Mouse (Mus musculus): ENCODE measurements around the gene Pirb. TPM values are rescaled to one million over a fixed set of nuclear protein-coding genes. Genes with fewer than 3 reads are reported as not detected.
"Not testable (repeated sequence)": the region's sequence is repeated elsewhere in the genome, so short reads cannot be mapped to it uniquely, and the experiment has no call there.

Pirb gene
- 0.23 and 0.47 TPM in 2 replicates for polyA plus RNA-seq (2014; fragmentation: Nextera tagmentation; extraction: Ambion mirVana)

- not testable (repeated sequence) for H3K4me3 ChIP-seq (replicated peaks; ENCODE audit: low read length); H3K27me3 ChIP-seq (ENCODE audit: control insufficient read depth, insufficient read depth, low read length); DNase-seq (ENCODE audit: low spot score); H3K9ac ChIP-seq; H3K4me2 ChIP-seq (replicated peaks); H3K4me1 ChIP-seq (replicated peaks; ENCODE audit: control insufficient read depth, insufficient read depth, low read length); H3K36me3 ChIP-seq (replicated peaks; ENCODE audit: control insufficient read depth, insufficient read depth); ATAC-seq (ENCODE audit: low FRiP score); H3K27ac ChIP-seq; H3K9me3 ChIP-seq (ENCODE audit: control insufficient read depth, low read length)
- 50% methylated on average over 1 of the region's 3 CpGs for WGBS
Measured at GRCm38 (mm10) chr7:3720268-3720667, at the start of gene Pirb. Gene Pirb (minus strand): TSS chr7:3720391.

DNA sequence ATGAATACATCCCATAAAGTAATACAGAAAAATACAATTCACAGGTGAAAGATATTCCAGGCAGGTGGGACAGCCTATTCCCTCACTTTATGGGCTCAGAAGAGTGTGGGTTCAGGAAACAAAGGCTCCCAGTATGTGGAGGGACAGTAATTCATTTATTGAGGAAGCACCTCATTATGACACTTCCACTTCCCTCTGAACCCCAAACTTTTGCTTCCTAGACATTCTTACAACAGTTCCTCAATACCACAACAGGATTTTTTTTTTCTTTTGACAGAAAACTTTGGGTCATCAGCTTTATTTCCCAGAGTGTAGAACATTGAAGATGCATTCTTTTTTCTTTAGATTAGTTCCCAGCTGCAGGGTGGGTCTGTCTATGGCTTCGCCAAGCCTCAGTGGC is 12.5 kb upstream of the Pirb start:
- H3K4me1 ChIP-seq (replicated peaks; ENCODE audit: control insufficient read depth, insufficient read depth, low read length); H3K36me3 ChIP-seq (replicated peaks; ENCODE audit: control insufficient read depth, insufficient read depth); H3K9ac ChIP-seq; DNase-seq (ENCODE audit: low spot score); H3K9me3 ChIP-seq (ENCODE audit: control insufficient read depth, low read length); H3K4me2 ChIP-seq (replicated peaks); H3K27me3 ChIP-seq (ENCODE audit: control insufficient read depth, insufficient read depth, low read length); ATAC-seq (ENCODE audit: low FRiP score); H3K4me3 ChIP-seq (replicated peaks; ENCODE audit: low read length); H3K27ac ChIP-seq: not testable (repeated sequence)
- WGBS, result no CpG with 5 or more reads among the region's 1 CpGs

DNA sequence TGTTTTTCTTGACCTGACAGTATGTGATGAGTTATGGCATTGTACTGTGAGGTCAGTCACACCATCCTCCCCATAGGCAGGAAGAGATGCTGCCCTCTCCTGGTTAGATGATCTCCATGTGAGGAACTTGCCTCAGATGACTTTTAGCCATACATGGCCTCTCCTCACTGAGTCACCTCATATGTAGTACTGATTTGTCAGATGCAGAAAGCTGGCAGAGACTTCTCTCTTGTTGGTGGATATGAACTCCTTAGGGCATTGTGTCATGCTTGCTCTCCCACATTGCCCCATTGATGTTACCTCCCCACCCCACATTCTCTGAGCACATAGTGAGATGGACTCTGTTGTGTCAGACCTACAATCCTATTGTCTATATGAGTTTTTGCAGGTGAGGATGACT is 5.3 kb upstream of the Pirb start:
- H3K4me1 ChIP-seq (replicated peaks; ENCODE audit: control insufficient read depth, insufficient read depth, low read length); H3K9ac ChIP-seq; H3K36me3 ChIP-seq (replicated peaks; ENCODE audit: control insufficient read depth, insufficient read depth); H3K27ac ChIP-seq; H3K27me3 ChIP-seq (ENCODE audit: control insufficient read depth, insufficient read depth, low read length); H3K4me2 ChIP-seq (replicated peaks); H3K4me3 ChIP-seq (replicated peaks; ENCODE audit: low read length); DNase-seq (ENCODE audit: low spot score); H3K9me3 ChIP-seq (ENCODE audit: control insufficient read depth, low read length); ATAC-seq (ENCODE audit: low FRiP score): not testable (repeated sequence)

- Histone ChIP-seq H3K9ac (no peak overlapping the region), H3K9me3 (ENCODE audit: control insufficient read depth, low read length) (no peaks in the 10 kb centered on the region), H3K4me1 (replicated peaks; ENCODE audit: control insufficient read depth, insufficient read depth, low read length) (no peaks in the 10 kb centered on the region), H3K27me3 (ENCODE audit: control insufficient read depth, insufficient read depth, low read length) (no peaks in the 10 kb centered on the region), H3K4me3 (replicated peaks; ENCODE audit: low read length) (no peak overlapping the region), H3K4me2 (replicated peaks) (no peak overlapping the region), H3K27ac (no peak overlapping the region), H3K36me3 (replicated peaks; ENCODE audit: control insufficient read depth, insufficient read depth) (no peaks in the 10 kb centered on the region)
- DNase-seq (ENCODE audit: low spot score) (no peak), ATAC-seq (ENCODE audit: low FRiP score) (no peak)
- 54% methylated on average over 1 of the region's 1 CpGs for WGBS
Measured at GRCm38 (mm10) chr7:3715249-3715648, 4.9 kb downstream of the Pirb start.

DNA sequence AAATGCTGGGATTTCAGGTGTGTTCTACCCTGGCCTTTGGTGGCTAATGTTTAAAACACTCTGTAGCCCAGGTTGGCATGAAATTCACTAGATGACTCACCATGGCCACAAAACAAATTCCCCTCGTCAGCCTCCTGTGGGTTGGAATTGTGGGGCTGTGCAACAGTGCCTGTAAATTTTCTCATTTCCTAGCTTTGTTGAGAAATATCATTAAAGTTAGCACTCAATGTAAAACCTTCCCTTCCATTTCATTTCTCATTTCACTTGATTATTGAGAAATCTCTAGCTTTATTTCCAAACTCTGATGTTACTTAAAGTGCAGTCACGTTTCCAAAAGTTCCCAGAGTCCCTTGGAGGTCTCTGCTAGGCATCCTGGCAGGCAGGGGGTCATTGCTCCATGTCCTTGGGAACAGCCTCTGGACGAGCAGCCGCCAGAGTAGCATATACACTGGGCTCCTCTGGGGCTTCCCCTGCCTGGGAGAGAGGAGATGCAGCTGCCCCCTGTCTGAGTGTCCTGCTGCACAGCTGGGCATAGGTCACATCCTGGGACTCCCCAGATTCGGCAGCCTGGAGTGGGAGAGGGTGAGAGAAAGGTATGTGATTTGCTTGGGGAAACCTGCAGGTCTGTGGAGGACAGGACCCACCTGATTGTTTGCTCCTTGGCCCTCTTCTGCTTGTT is 7.8 kb downstream of the Pirb start:
- no peak for ATAC-seq (ENCODE audit: low FRiP score)
- H3K4me3 ChIP-seq (replicated peaks; ENCODE audit: low read length), result no peak overlapping the region

DNA sequence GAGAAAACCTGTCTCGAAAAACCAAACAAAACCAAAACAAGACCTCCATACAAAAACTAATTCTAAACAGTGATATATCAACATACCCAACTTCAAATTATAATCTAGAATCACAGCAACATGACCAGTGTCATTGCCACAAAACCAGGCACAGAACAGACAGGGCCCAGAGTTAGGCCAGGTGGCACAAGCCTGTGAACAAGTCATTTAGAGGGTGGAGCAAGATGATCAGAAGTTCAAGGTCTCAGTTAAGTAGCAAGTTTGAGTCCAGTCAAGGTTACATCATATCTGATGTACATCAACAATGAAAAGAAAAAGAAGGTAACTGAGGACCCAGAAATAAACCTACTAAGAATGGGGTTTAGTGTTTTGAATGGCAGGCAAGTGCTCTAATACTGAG is 11.2 kb downstream of the Pirb start:
- Histone ChIP-seq H3K27me3 (ENCODE audit: control insufficient read depth, insufficient read depth, low read length) (no peaks in the 10 kb centered on the region), H3K4me2 (replicated peaks) (no peak overlapping the region), H3K36me3 (replicated peaks; ENCODE audit: control insufficient read depth, insufficient read depth) (peaks cover 39% of the 10 kb centered on the region), H3K4me1 (replicated peaks; ENCODE audit: control insufficient read depth, insufficient read depth, low read length) (peaks cover 22% of the 10 kb centered on the region), H3K9me3 (ENCODE audit: control insufficient read depth, low read length) (no peaks in the 10 kb centered on the region), H3K27ac (no peak overlapping the region), H3K9ac (no peak overlapping the region), H3K4me3 (replicated peaks; ENCODE audit: low read length) (no peak overlapping the region)
- WGBS, result 85% methylated on average over 1 of the region's 1 CpGs
- DNase-seq (ENCODE audit: low spot score), result no peak
- no peak for ATAC-seq (ENCODE audit: low FRiP score)

More for the DNA sequence above, 7.8 kb downstream of the Pirb start:
- H3K9me3 ChIP-seq (ENCODE audit: control insufficient read depth, low read length), result no peaks in the 10 kb centered on the region
- no peak overlapping the region for H3K4me2 ChIP-seq (replicated peaks)
- no peak overlapping the region for H3K27ac ChIP-seq
- no peaks in the 10 kb centered on the region for H3K27me3 ChIP-seq (ENCODE audit: control insufficient read depth, insufficient read depth, low read length)
- WGBS, result 38% methylated on average over 5 of the region's 5 CpGs
- no peak for DNase-seq (ENCODE audit: low spot score)
- no peak overlapping the region for H3K9ac ChIP-seq
- no peaks in the 10 kb centered on the region for H3K4me1 ChIP-seq (replicated peaks; ENCODE audit: control insufficient read depth, insufficient read depth, low read length)
- H3K36me3 ChIP-seq (replicated peaks; ENCODE audit: control insufficient read depth, insufficient read depth), result peaks cover 18% of the 10 kb centered on the region

DNA sequence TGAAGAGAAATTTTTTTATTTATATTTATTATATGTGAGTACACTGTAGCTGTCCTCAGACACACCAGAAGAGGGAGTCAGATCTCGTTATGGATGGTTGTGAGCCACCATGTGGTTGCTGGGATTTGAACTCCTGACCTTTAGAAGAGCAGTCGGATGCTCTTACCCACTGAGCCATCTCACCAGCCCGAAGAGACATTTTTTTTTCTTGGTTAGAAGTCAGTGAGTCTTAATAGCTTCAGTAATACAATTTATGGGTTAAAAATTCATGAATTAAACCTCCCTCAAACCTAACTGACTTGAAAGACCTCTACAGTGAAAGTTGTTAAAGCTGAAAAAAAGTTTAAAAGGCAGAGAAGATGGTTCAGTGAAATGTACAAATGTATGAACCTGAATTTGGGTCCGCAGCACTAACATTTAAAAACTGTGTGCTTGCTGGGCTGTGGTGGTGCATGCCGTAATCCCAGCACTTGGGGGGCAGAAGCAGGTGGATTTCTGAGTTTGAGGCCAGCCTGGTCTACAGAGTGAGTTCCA is 11.7 kb downstream of the Pirb start:
- not testable (repeated sequence) for H3K27ac ChIP-seq; H3K9me3 ChIP-seq (ENCODE audit: control insufficient read depth, low read length); H3K4me2 ChIP-seq (replicated peaks); H3K27me3 ChIP-seq (ENCODE audit: control insufficient read depth, insufficient read depth, low read length); H3K4me3 ChIP-seq (replicated peaks; ENCODE audit: low read length); ATAC-seq (ENCODE audit: low FRiP score); H3K9ac ChIP-seq; DNase-seq (ENCODE audit: low spot score)
- H3K36me3 ChIP-seq (replicated peaks; ENCODE audit: control insufficient read depth, insufficient read depth), result peaks cover 39% of the 10 kb centered on the region
- WGBS, result 39% methylated on average over 5 of the region's 5 CpGs
- H3K4me1 ChIP-seq (replicated peaks; ENCODE audit: control insufficient read depth, insufficient read depth, low read length), result peaks cover 24% of the 10 kb centered on the region

DNA sequence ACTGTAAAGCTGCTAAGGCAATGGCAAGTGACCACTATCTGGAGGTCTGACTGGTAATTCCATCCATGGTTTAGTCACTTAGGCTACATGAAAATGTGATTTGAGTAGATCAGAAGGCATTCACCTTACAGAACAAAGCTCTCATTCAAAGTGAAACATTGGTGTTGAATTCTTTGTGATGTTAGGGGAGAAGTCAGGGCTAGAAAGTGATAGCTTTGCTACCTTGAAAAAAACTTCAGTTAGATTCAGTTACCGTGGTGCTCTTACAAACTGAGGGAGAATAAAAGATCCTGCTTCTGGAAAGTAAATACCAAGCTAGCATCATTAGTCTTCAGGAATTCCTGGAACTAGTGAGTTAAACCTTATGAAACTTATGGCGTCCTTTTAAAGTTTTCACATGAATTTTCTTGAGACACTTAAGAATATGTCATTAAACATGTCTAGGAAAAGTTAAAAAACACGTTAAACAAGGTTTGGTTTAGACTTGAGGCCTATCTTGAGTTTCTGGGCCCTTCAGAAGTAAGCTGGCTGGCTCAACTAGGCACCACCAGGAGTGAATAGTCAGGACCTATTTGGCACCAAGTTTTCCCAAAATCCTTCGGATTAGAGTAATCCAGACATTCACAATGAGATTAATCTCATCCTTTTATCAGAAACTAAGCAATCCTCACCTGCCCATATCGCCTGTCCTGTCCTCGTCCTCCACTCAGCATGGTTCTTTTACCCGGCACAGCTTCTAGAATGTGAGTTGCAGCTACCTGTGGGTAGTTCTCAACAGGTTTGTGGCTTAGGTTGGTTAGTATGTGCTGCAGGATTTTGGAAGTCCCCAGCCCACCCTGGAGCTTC is 12.4 kb downstream of the Pirb start:
- H3K27ac ChIP-seq, result no peak overlapping the region
- WGBS, result 28% methylated on average over 7 of the region's 7 CpGs
- H3K4me3 ChIP-seq (replicated peaks; ENCODE audit: low read length), result no peak overlapping the region
- peaks cover 30% of the 10 kb centered on the region for H3K4me1 ChIP-seq (replicated peaks; ENCODE audit: control insufficient read depth, insufficient read depth, low read length)
- no peak for DNase-seq (ENCODE audit: low spot score)
- ATAC-seq (ENCODE audit: low FRiP score), result no peak
- no peaks in the 10 kb centered on the region for H3K9me3 ChIP-seq (ENCODE audit: control insufficient read depth, low read length)
- no peaks in the 10 kb centered on the region for H3K27me3 ChIP-seq (ENCODE audit: control insufficient read depth, insufficient read depth, low read length)
- no peak overlapping the region for H3K4me2 ChIP-seq (replicated peaks)
- no peak overlapping the region for H3K9ac ChIP-seq
- peaks cover 39% of the 10 kb centered on the region for H3K36me3 ChIP-seq (replicated peaks; ENCODE audit: control insufficient read depth, insufficient read depth)

DNA sequence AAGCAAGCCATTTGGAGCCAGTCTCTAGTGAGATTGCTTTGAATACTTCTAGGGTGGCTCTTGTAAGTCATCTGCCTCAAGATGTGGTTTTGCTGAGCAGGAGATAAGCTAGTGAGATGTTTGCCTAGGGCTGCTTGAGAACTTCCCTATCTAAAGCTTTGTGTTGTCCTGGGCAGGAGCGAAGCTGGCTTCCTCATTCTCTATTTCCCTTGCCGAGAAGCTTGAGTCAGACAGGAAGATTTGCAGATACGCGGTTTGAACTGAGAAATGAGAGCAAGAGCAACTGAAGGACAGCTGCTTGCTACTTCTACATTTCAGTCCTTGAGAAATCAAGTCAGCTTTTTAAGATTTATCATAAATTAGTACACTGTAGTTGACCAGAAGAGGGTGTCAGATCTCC is 13.2 kb downstream of the Pirb start:
- H3K9ac ChIP-seq, result peak overlapping the region; percentile 44
- no peaks in the 10 kb centered on the region for H3K9me3 ChIP-seq (ENCODE audit: control insufficient read depth, low read length)
- H3K36me3 ChIP-seq (replicated peaks; ENCODE audit: control insufficient read depth, insufficient read depth), result peaks cover 39% of the 10 kb centered on the region
- peaks cover 30% of the 10 kb centered on the region for H3K4me1 ChIP-seq (replicated peaks; ENCODE audit: control insufficient read depth, insufficient read depth, low read length)
- no peak for ATAC-seq (ENCODE audit: low FRiP score)
- peak overlapping the region; percentile 98; the same call in 1 of the 2 replicates for H3K4me2 ChIP-seq (replicated peaks)
- DNase-seq (ENCODE audit: low spot score), result no peak
- WGBS, result 70% methylated on average over 4 of the region's 4 CpGs
- no peak overlapping the region for H3K4me3 ChIP-seq (replicated peaks; ENCODE audit: low read length)
- H3K27me3 ChIP-seq (ENCODE audit: control insufficient read depth, insufficient read depth, low read length), result no peaks in the 10 kb centered on the region
- no peak overlapping the region for H3K27ac ChIP-seq
